Mouse (Mus musculus) kidney, embryonic 16.5 days (tissue): ENCODE measurements around the gene Ciita. TPM values are rescaled to one million over a fixed set of nuclear protein-coding genes. Genes with fewer than 3 reads are reported as not detected.

ENCODE experiments used
- ATAC-seq: fragments of 200-750 bp; cut with Nextera tagmentation; 2 replicates; pipeline ENCODE4 v1.8.0; 2017; ENCODE audit warnings: moderate TSS enrichment; ENCODE audit not compliant: low FRiP score, low TSS enrichment
- H3K27ac ChIP-seq: fragments of 300-500 bp; sonication (generic); 2 replicates; pipeline ENCODE4 v1.5.1; 2014; ENCODE audit warnings: low read length
- H3K27me3 ChIP-seq: fragments of 300-500 bp; sonication (generic); 2 replicates; pipeline ENCODE4 v1.6.1; 2014; ENCODE audit warnings: low read length, control low read depth, mixed read lengths; ENCODE audit not compliant: insufficient read depth
- H3K36me3 ChIP-seq: fragments of 300-500 bp; sonication (generic); 2 replicates; pipeline ENCODE4 v1.6.1; 2014; ENCODE audit warnings: low read length, control low read depth, mixed read lengths; ENCODE audit not compliant: insufficient read depth
- H3K4me1 ChIP-seq: fragments of 300-500 bp; sonication (generic); 2 replicates; pipeline ENCODE4 v1.6.1; 2014; ENCODE audit warnings: low read length, control low read depth, mixed read lengths; ENCODE audit not compliant: insufficient read depth
- H3K4me2 ChIP-seq: fragments of 300-500 bp; sonication (generic); replicated peaks from 2 replicates; pipeline ENCODE4 v1.6.1; 2014; ENCODE audit warnings: low read depth, low read length
- H3K4me3 ChIP-seq: fragments of 300-500 bp; sonication (generic); 2 replicates; pipeline ENCODE4 v1.5.1; 2014; ENCODE audit warnings: mild to moderate bottlenecking, low read length
- H3K9ac ChIP-seq: fragments of 300-500 bp; sonication (generic); replicated peaks from 2 replicates; pipeline ENCODE4 v1.6.1; 2014; ENCODE audit warnings: low read length
- H3K9me3 ChIP-seq: fragments of 300-500 bp; sonication (generic); 2 replicates; pipeline ENCODE4 v1.6.1; 2016; ENCODE audit warnings: low read length, control low read depth
- WGBS: fragments of 180-500 bp; shearing (Covaris S2); extraction: QIAGEN DNeasy Blood & Tissue Kit; methylation state at CpG from one replicate; pipeline ENCODE4 v1.1.7; 2014; 5-methylcytosine and 5-hydroxymethylcytosine counted together
- polyA plus RNA-seq: library from polyadenylated mRNA; unstranded; fragments of >200 nt; fragmentation: Nextera tagmentation; extraction: Ambion mirVana; gene quantifications from 2 replicates; pipeline ENCODE4 v1.2.1, GENCODE M21; 2015

Gene Ciita
- polyA plus RNA-seq, 1 experiment from 2014 or later, result 0.80 TPM

- WGBS, result 2% methylated on average over 12 of the region's 12 CpGs
- peak; percentile 97 for ATAC-seq
- Histone ChIP-seq H3K36me3 (no peaks in the 10 kb centered on the region), H3K4me3 (peak within 1 kb of the TSS; percentile 53), H3K9ac (peak within 1 kb of the TSS; percentile 52), H3K9me3 (no peaks in the 10 kb centered on the region), H3K27me3 (no peaks in the 10 kb centered on the region), H3K4me2 (peak within 1 kb of the TSS; percentile 71), H3K27ac (peak within 1 kb of the TSS; percentile 54; the same call in 1 of the 2 replicates), H3K4me1 (peaks cover 16% of the 10 kb centered on the region)
Observed at GRCm38 (mm10) chr16:10447264-10447594, 32.6 kb upstream of the Ciita start, which contains the start of gene Tvp23a. Gene Tvp23a (minus strand): TSS chr16:10447362.

GRCm38 (mm10) chr16:10447781-10448180 lies 32.1 kb upstream of the Ciita start:
- Histone ChIP-seq H3K36me3 (no peaks in the 10 kb centered on the region), H3K27me3 (no peaks in the 10 kb centered on the region), H3K4me3 (peak overlapping the region; percentile 53), H3K9me3 (no peaks in the 10 kb centered on the region), H3K4me2 (peak overlapping the region; percentile 71), H3K9ac (peak overlapping the region; percentile 52), H3K27ac (no peak overlapping the region), H3K4me1 (peaks cover 16% of the 10 kb centered on the region)
- WGBS, result 48% methylated on average over 2 of the region's 2 CpGs
- ATAC-seq, result 0 out of 2 replicates have a peak, but pooled peaks have one; percentile 20

- Histone ChIP-seq H3K27me3 (no peaks in the 10 kb centered on the region), H3K4me1 (peaks cover 20% of the 10 kb centered on the region), H3K9me3 (no peaks in the 10 kb centered on the region), H3K27ac (no peak overlapping the region), H3K9ac (no peak overlapping the region), H3K4me2 (no peak overlapping the region), H3K4me3 (no peak overlapping the region), H3K36me3 (no peaks in the 10 kb centered on the region)
- ATAC-seq, result no peak
- 75% methylated on average over 9 of the region's 9 CpGs for WGBS
Observed at GRCm38 (mm10) chr16:10448931-10449330, 30.9 kb upstream of the Ciita start.

DNA sequence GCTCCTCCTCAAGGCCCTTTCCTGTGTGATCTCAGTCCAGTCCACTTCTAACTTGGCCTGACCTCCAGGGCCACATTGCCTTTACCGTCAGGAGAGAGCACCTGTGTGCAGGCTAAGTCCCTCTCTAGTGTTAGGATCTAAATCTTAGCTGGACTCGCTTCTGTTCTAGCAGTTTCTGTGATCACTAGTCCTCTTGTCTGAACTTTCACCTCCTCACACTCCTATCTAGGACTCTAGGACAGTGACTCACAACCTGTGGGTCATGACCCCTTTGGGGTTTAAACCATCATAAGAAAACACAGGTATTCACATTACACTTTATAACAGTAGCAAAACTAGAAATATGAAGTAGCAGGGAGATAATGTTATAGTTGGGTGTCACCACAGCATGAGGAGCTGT lies 28.0 kb upstream of the Ciita start:
- H3K36me3 ChIP-seq, result no peaks in the 10 kb centered on the region
- WGBS, result 58% methylated on average over 2 of the region's 2 CpGs
- H3K9ac ChIP-seq, result no peak overlapping the region
- H3K4me3 ChIP-seq, result no peak overlapping the region
- H3K4me1 ChIP-seq, result peaks cover 30% of the 10 kb centered on the region
- no peak overlapping the region for H3K27ac ChIP-seq
- H3K4me2 ChIP-seq, result no peak overlapping the region
- H3K9me3 ChIP-seq, result no peaks in the 10 kb centered on the region
- no peaks in the 10 kb centered on the region for H3K27me3 ChIP-seq
- ATAC-seq, result no peak

- ATAC-seq, result peak; percentile 28; the same call in 1 of the 2 replicates
- Histone ChIP-seq H3K4me3 (no peak overlapping the region), H3K4me2 (no peak overlapping the region), H3K27me3 (no peaks in the 10 kb centered on the region), H3K9ac (no peak overlapping the region), H3K4me1 (peaks cover 28% of the 10 kb centered on the region), H3K9me3 (no peaks in the 10 kb centered on the region), H3K27ac (0 out of 2 replicates have a peak overlapping the region, but pooled peaks have one; percentile 4), H3K36me3 (no peaks in the 10 kb centered on the region)
- 68% methylated on average over 8 of the region's 8 CpGs for WGBS
Observed at GRCm38 (mm10) chr16:10452445-10452896, 27.4 kb upstream of the Ciita start.

- ATAC-seq, result no peak
- H3K4me2 ChIP-seq, result no peak overlapping the region
- no peak overlapping the region for H3K4me3 ChIP-seq
- H3K4me1 ChIP-seq, result peaks cover 22% of the 10 kb centered on the region
- H3K9me3 ChIP-seq, result no peaks in the 10 kb centered on the region
- no peak overlapping the region for H3K27ac ChIP-seq
- no peak overlapping the region for H3K9ac ChIP-seq
- no peaks in the 10 kb centered on the region for H3K36me3 ChIP-seq
- no peaks in the 10 kb centered on the region for H3K27me3 ChIP-seq
- 50% methylated on average over 6 of the region's 6 CpGs for WGBS
Observed at GRCm38 (mm10) chr16:10453872-10454582, 25.8 kb upstream of the Ciita start.

DNA sequence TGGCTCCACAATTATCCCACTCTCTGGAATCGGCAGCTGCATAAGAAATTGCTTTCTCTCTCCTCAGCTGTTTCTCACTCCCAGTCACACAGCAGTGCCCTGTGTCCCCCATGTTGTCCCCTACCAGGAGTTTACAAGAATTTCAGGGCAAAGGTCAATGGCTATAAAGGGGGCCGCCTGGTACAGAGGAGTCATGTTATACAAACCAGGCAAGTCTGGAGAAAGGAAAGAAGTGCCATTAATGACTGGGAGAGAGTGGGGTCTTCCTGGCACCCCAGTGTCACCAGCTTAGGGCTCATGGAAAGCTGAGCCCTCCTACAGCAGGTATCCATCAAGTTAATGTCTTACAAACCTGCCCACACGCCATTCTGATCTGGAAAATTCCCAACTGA lies 25.3 kb upstream of the Ciita start:
- no peak overlapping the region for H3K4me2 ChIP-seq
- ATAC-seq, result peak; percentile 57
- H3K4me1 ChIP-seq, result peaks cover 22% of the 10 kb centered on the region
- no peaks in the 10 kb centered on the region for H3K9me3 ChIP-seq
- H3K27ac ChIP-seq, result no peak overlapping the region
- H3K36me3 ChIP-seq, result no peaks in the 10 kb centered on the region
- H3K4me3 ChIP-seq, result no peak overlapping the region
- no peaks in the 10 kb centered on the region for H3K27me3 ChIP-seq
- 6% methylated on average over 3 of the region's 3 CpGs for WGBS
- H3K9ac ChIP-seq, result no peak overlapping the region

DNA sequence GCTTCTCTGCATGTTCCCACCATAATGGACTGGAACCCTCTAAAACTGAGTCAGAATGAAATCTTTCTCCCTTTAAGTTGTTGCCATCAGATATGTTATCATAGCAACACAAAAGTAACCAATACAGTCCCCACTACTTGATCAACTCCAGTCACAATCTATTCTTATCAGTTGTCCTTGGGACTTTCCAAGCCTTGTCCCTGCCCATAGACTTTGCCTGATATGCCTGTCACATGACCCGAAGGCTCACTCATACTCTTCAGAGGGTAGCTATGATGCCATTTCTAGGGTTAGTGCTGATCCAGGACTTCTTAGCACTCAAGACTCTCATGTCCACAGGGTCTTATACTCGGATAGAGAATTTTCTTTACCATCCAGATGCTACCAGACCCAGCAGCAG lies 19.7 kb upstream of the Ciita start:
- no peak overlapping the region for H3K4me2 ChIP-seq
- H3K4me1 ChIP-seq, result peaks cover 5% of the 10 kb centered on the region
- no peaks in the 10 kb centered on the region for H3K27me3 ChIP-seq
- H3K9ac ChIP-seq, result no peak overlapping the region
- no peaks in the 10 kb centered on the region for H3K36me3 ChIP-seq
- no peak overlapping the region for H3K4me3 ChIP-seq
- no peaks in the 10 kb centered on the region for H3K9me3 ChIP-seq
- WGBS, result 74% methylated on average over 2 of the region's 2 CpGs
- H3K27ac ChIP-seq, result no peak overlapping the region
- no peak for ATAC-seq

- H3K4me3 ChIP-seq, result no peak overlapping the region
- WGBS, result 81% methylated on average over 2 of the region's 2 CpGs
- H3K9ac ChIP-seq, result no peak overlapping the region
- no peaks in the 10 kb centered on the region for H3K36me3 ChIP-seq
- ATAC-seq, result no peak
- H3K27me3 ChIP-seq, result no peaks in the 10 kb centered on the region
- H3K4me2 ChIP-seq, result no peak overlapping the region
- H3K4me1 ChIP-seq, result no peaks in the 10 kb centered on the region
- no peak overlapping the region for H3K27ac ChIP-seq
- no peaks in the 10 kb centered on the region for H3K9me3 ChIP-seq
Observed at GRCm38 (mm10) chr16:10461178-10461577, 18.7 kb upstream of the Ciita start.

- no peak overlapping the region for H3K4me3 ChIP-seq
- no peaks in the 10 kb centered on the region for H3K4me1 ChIP-seq
- no peaks in the 10 kb centered on the region for H3K9me3 ChIP-seq
- no peak overlapping the region for H3K9ac ChIP-seq
- 13% methylated on average over 4 of the region's 4 CpGs for WGBS
- no peak overlapping the region for H3K27ac ChIP-seq
- H3K4me2 ChIP-seq, result no peak overlapping the region
- no peaks in the 10 kb centered on the region for H3K36me3 ChIP-seq
- no peaks in the 10 kb centered on the region for H3K27me3 ChIP-seq
- peak; percentile 79 for ATAC-seq
Observed at GRCm38 (mm10) chr16:10465011-10465681, 14.7 kb upstream of the Ciita start.
